ENCODE assay signal across 11 mouse cellular contexts in genomic region chr4:151129725-151130557, GRCm38 (mm10). TPM values are rescaled to one million over a fixed set of nuclear protein-coding genes. Genes with fewer than 3 reads are reported as not detected.
DNase-seq lines count a peak whose midpoint lies in the region; ATAC-seq and TF ChIP-seq lines count a peak whose summit lies in the region.
"Had no signal": no experiment of that assay in that cellular context is flagged by ENCODE, and none has a peak within 500 bp of the region (broad histone marks: within the 10 kb centered on the region; RNA-seq: fewer than 3 reads in every experiment).

No protein-coding gene starts in this region.

- no peaks in the 10 kb centered on the region for H3K9me3 ChIP-seq in forebrain, embryonic 13.5 days (replicated peaks)
- H3K9me3 ChIP-seq in midbrain, embryonic 16.5 days (replicated peaks; ENCODE audit: control insufficient read depth, low read length, poor library complexity, severe bottlenecking) = no peaks in the 10 kb centered on the region

- H3K4me3 ChIP-seq in left cerebral cortex, adult 2 months = peak overlapping the region; percentile 50
- peak overlapping the region; percentile 60 for H3K4me3 ChIP-seq in forebrain, embryonic 13.5 days
- peak overlapping the region; percentile 51 for H3K4me3 ChIP-seq in midbrain, embryonic 16.5 days (ENCODE audit: low read depth, low read length)

- H3K9ac ChIP-seq in forebrain, embryonic 13.5 days = peak overlapping the region; percentile 98
- peak overlapping the region; percentile 93 for H3K9ac ChIP-seq in midbrain, embryonic 16.5 days (ENCODE audit: low read depth, low read length)

- TF ChIP-seq CTCF in left cerebral cortex, adult 2 months (IDR thresholded peaks at IDR 0.05) = no peak

- peaks cover 20% of the 10 kb centered on the region for H3K36me3 ChIP-seq in forebrain, embryonic 13.5 days (ENCODE audit: poor library complexity, severe bottlenecking)
- no peaks in the 10 kb centered on the region for H3K36me3 ChIP-seq in midbrain, embryonic 16.5 days (ENCODE audit: control insufficient read depth, insufficient read depth, low read length)
- H3K36me3 ChIP-seq: G1E had no signal

- DNase-seq in left cerebral cortex, adult 2 months (ENCODE audit: extremely low spot score in 1 of 2, low spot score in 2 of 2) = peak; percentile 26 to 29
- DNase-seq in left cerebral cortex, postnatal 4 days = no peak
- peak; percentile 37 to 48 for DNase-seq in heart, postnatal 14 days
- no peak for DNase-seq in thymus, adult 18-20 months
- DNase-seq in layer of hippocampus, postnatal 25 days (ENCODE audit: extremely low spot score in 1 of 2, low spot score in 1 of 2) = no peak
- DNase-seq in MN1 (ENCODE audit: low spot score) = no peak

- peak overlapping the region; percentile 76 for H3K4me2 ChIP-seq in forebrain, embryonic 13.5 days
- H3K4me2 ChIP-seq in midbrain, embryonic 16.5 days (ENCODE audit: low read length) = peak overlapping the region; percentile 89

- peaks cover 60% of the 10 kb centered on the region for H3K4me1 ChIP-seq in forebrain, embryonic 13.5 days
- peaks cover 41% of the 10 kb centered on the region for H3K4me1 ChIP-seq in midbrain, embryonic 16.5 days (ENCODE audit: control insufficient read depth, insufficient read depth, low read length)

- 67% methylated on average over 16 of the region's 16 CpGs for WGBS in forebrain, embryonic 13.5 days
- WGBS in midbrain, embryonic 16.5 days = 55% methylated on average over 16 of the region's 16 CpGs

- intact Hi-C loops in left cerebral cortex, adult 2 months (cut with DNase I) = loop anchor here (2.0 to 10.0 kb wide), 2 partner anchors 21 to 215 kb away; partner anchors contain the start of genes Park7 and Tnfrsf9
- intact Hi-C loops in left cerebral cortex, postnatal 4 days (cut with DNase I) = no loop called here
- intact Hi-C loops in heart, postnatal 14 days (cut with DNase I) = no loop called here

- no peaks in the 10 kb centered on the region for H3K27me3 ChIP-seq in forebrain, embryonic 13.5 days
- H3K27me3 ChIP-seq in midbrain, embryonic 16.5 days (ENCODE audit: control insufficient read depth, insufficient read depth, low read depth, low read length) = no peaks in the 10 kb centered on the region

- H3K27ac ChIP-seq in left cerebral cortex, adult 2 months = peak overlapping the region; percentile 98
- peak overlapping the region; percentile 100 for H3K27ac ChIP-seq in forebrain, embryonic 13.5 days
- H3K27ac ChIP-seq in midbrain, embryonic 16.5 days (ENCODE audit: low read length) = peak overlapping the region; percentile 100

- no peak; the same call in 1 of the 2 replicates for ATAC-seq in forebrain, embryonic 13.5 days
- no peak for ATAC-seq in midbrain, embryonic 16.5 days

RNA-seq across cellular contexts. Expression of gene Gm13090, which starts 40.6 kb away (rescaled TPM):
- not detected for total RNA-seq in left cerebral cortex, adult 2 months (2021)
- total RNA-seq in left cerebral cortex, postnatal 4 days (2021) = not detected
- 0.33 TPM in 1 of 2 replicates, not detected in the other for polyA plus RNA-seq in forebrain, embryonic 13.5 days (2015; fragmentation: Nextera tagmentation; extraction: Ambion mirVana)
- total RNA-seq in heart, postnatal 14 days (2021) = not detected
- not detected in 2 replicates for polyA plus RNA-seq in midbrain, embryonic 16.5 days (2015; fragmentation: Nextera tagmentation; extraction: Ambion mirVana)
- not detected for total RNA-seq in layer of hippocampus, postnatal 25 days (2021)
- total RNA-seq: G1E; left cerebral cortex, postnatal 25 days had no signal
- polyA plus RNA-seq: G1E; spleen, adult 2 months had no signal

Comparison
In these comparisons a context has a peak if more than half of its experiments do, and no peak if none do; other contexts are left out.
1. DNase-seq: peak in left cerebral cortex, adult 2 months (2 of 2) and heart, postnatal 14 days (2 of 2); none in left cerebral cortex, postnatal 4 days (single experiment), thymus, adult 18-20 months (0 of 2), layer of hippocampus, postnatal 25 days (0 of 2) and MN1 (single experiment).
2. Peak in every context shown above with its lines, with median percentiles within 50 percentile points of each other: H3K27ac ChIP-seq and H3K4me3 ChIP-seq.